Mouse (Mus musculus) neutrophil, adult 65 days (primary cell): Measurements from ENCODE around the gene Rfx4. TPM values are rescaled to one million over a fixed set of nuclear protein-coding genes. Genes with fewer than 3 reads are reported as not detected.

Experiments used
- total RNA-seq: library from RNA; stranded (reverse); gene quantifications from 2 replicates; pipeline ENCODE4 v1.2.4, GENCODE M21; 2023

Gene Rfx4
- total RNA-seq: 0.19 TPM in 1 of 2 replicates, not detected in the other

GRCm38 (mm10) chr10:84755786-84756203 is at the start of gene Rfx4:
TSS of gene Rfx4 (plus strand) at chr10:84756062.

GRCm38 (mm10) chr10:84916810-84917730 is 161.2 kb downstream of the Rfx4 start, which contains the start of gene Ric8b:
TSS of gene Ric8b (plus strand) at chr10:84917616.

Other genes with a start within 250 kb of the Rfx4 start
- 261 and 314 TPM in 2 replicates for gene Ckap4, start 222.0 kb upstream of the Rfx4 start, total RNA-seq
- 112 and 113 TPM in 2 replicates for gene Tcp11l2, start 179.4 kb upstream of the Rfx4 start, total RNA-seq
- gene Polr3b, start 133.8 kb upstream of the Rfx4 start, total RNA-seq: 19.1 and 28.5 TPM in 2 replicates
- gene Ric8b, start 161.6 kb downstream of the Rfx4 start, total RNA-seq: 16.2 and 16.5 TPM in 2 replicates